Mouse (Mus musculus) granulocyte monocyte progenitor cell, adult 5-6 weeks (primary cell): ENCODE measurements at regions not wholly inside any gene's neighbourhood (a gene's known extent, or its start where the extent isn't known, plus 50 kb on each side); places are given as distances from the start of the nearest gene placed in this dataset.

Experiments
- ATAC-seq: replicated peaks from 2 replicates; pipeline ENCODE4 v1.8.0; 2016; ENCODE audit warnings: mild to moderate bottlenecking, moderate TSS enrichment, inconsistent platforms; ENCODE audit not compliant: poor library complexity, severe bottlenecking

- ATAC-seq, result no peak
These were observed 60.6 kb upstream of the Magi1 start for GRCm38 (mm10) chr6:94344296-94344695.

- no peak for ATAC-seq
These were observed 56.8 kb upstream of the Magi1 start for GRCm38 (mm10) chr6:94340546-94340945.

- ATAC-seq, result no peak
These were observed 52.5 kb upstream of the Magi1 start for GRCm38 (mm10) chr6:94336168-94336567.
